Mouse (Mus musculus) cerebellum, adult 2 months (tissue): ENCODE data around the gene Rb1.

Experiments
- CTCF ChIP-seq: fragments of 200-500 bp; IDR thresholded peaks from 2 replicates; pipeline ENCODE4 v1.5.1; 2011; ENCODE audit warnings: low read depth, mild to moderate bottlenecking, control low read depth, low read length, moderate library complexity, borderline replicate concordance; ENCODE audit not compliant: insufficient read depth
- POLR2A ChIP-seq: fragments of 200-500 bp; IDR thresholded peaks from 2 replicates; pipeline ENCODE4 v1.6.1; 2011; ENCODE audit warnings: low read length, control low read depth, borderline replicate concordance; ENCODE audit not compliant: insufficient read depth

GRCm38 (mm10) chr14:73339615-73340014 lies 14.0 kb upstream of the Rb1 start:
- TF ChIP-seq CTCF (no peak), POLR2A (no peak)
